Mouse (Mus musculus) mouse trophoblast stem cell (cell line): ENCODE measurements at regions not wholly inside any gene's neighbourhood (a gene's known extent, or its start where the extent isn't known, plus 50 kb on each side); places are given as distances from the start of the nearest gene placed in this dataset.

Source experiments
- in situ Hi-C, 2 experiments: fragments of 300-500 bp; cut with MseI, MboI; formaldehyde crosslinking; loops; 2 replicates in 1 of 2; 3 replicates in 1 of 2; pipeline ENCODE4 v1.15.1; 2025

GRCm38 (mm10) chr2:137715891-137716290, 540.5 kb upstream of the Btbd3 start:
- in situ Hi-C loops: no loop called here

GRCm38 (mm10) chr2:137706528-137706988, 549.8 kb upstream of the Btbd3 start:
- in situ Hi-C loops: no loop called here

- in situ Hi-C loops: no loop called here
Observed at GRCm38 (mm10) chr2:137705724-137706422, 550.5 kb upstream of the Btbd3 start.

DNA sequence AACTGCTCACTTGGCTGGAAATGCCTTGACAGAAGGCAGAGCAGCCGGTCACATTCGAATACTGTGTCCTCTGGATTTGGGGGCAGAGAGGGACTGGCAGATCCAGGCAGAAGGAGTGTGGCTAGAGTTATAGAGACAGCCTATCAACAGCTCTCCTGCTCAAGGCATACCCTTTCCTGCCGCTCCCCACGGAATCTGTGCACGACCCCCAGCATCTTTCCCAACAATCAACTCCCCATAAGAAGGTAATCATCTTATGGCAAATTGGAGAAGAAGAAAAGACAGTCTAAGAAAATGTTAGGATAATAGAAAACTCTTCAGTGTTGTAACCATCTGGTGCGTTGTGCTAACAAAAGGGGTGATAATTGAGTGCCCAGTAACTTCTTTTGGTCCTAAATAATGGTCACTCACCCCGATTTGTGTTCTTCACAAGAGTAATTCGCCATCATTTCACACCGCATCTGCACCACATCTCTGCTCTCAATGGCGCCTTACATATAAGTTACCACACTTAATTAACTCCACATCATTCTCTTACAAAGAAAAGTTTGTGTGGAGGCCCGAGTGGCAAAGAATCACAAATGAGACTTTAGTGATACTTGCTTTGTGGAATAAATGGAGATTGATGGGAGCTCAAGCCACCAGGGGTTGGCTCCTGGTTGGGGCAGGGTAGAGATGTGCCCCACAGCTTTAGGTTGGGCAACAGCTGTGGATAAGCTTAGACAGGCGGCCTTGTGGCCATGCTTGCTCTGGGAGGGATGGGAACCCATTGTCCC, 551.2 kb upstream of the Btbd3 start:
- in situ Hi-C loops: no loop called here

- in situ Hi-C loops: no loop called here
Observed at GRCm38 (mm10) chr2:137704565-137704947, 551.8 kb upstream of the Btbd3 start.

DNA sequence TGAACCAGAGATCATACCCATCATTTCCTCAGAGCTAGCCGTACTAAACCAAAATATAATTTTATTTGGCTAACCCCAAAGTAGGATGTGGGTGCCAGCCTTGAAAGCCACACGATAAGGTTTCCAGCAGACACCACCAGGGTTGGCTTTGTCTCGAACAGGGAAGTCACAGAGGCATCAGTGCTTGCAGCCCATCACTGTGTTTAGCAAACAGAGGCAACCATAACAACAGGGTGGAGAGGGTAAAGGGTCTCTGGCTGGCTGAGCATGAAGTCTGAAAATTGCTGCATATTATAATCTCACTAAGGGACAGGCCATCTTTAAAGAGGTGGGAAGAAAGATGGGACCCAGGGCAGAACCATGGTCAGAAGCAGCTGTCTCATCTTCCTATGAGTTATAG, 552.3 kb upstream of the Btbd3 start:
- in situ Hi-C loops: no loop called here

DNA sequence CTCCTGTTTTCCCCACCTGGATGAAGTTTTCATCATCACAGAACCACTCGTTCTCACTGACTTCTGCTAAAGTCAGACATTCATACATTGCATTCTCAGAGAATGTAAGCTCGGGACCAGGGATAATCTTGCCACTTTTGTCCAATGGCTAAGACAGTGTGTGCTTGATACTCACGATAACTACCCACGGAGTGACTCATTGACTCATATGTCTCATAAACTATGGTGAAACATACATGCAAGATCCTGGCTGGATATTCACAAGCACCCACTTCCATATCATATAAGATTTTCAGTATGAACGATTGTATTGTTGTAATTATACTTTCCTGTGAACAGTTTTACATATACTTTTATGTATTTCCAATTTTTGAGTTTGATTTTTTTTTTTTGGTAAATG, 560.5 kb upstream of the Btbd3 start:
- in situ Hi-C loops: no loop called here

- in situ Hi-C loops: no loop called here
Observed at GRCm38 (mm10) chr2:137694020-137694419, 562.3 kb upstream of the Btbd3 start.

DNA sequence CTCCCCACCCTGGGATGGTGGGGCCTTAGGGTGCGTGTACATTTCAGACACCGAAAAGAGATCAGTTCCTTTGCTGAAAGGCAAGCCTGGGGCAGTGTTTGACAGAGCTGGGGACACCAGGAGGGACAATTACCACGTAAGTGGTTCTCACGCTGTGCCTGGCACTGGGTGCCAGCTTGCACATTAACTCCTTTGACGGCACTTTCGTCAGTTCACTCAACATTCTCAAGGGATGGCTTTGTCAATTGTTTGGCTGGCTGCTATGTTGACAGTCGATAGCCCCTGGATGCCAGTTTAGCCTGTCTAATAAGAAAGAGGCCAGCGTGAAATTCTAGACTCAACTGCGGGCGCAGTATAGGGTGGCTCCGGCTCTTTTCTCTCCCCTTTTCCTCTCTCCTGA, 569.2 kb upstream of the Btbd3 start:
- in situ Hi-C loops: no loop called here

DNA sequence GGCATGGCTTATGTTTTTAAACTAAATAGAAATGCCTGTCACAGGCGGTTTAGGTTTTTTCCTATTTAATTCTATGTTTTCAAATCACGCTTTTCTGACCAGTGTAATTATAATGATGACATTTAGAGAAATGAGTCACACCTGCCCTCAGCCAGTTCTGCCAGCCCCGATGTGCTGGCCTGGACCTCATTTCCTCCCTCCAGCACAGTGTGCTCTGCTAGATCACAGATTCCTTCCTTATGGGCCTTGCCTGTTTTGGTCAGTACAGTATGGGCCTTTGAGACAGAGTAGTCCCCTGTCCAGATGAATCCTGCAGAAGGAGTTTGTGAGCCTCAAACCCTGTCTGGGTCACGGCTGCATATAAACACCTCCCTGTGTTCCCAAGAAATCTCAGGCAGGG, 569.6 kb upstream of the Btbd3 start:
- in situ Hi-C loops: no loop called here

DNA sequence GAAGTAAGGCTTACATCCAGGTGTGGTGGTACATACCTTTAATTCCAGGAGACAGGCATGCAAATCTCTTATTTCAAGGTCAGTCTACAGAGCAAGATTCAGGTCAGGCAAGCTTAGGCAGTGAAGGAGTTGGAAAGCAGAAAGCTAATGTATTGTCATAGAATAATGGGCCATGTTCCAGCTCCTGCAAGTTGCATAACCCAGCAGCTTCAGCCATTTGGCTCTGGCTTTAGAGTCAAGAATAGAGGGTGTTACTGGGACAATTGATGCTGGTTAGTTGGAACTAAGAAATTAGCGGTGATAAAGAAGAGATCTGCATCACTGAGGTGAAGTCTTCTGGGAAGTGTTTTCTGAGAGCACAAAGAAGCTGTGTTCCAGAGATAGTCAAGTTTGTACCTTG, 565.3 kb upstream of the Jag1 start:
- in situ Hi-C loops: no loop called here

DNA sequence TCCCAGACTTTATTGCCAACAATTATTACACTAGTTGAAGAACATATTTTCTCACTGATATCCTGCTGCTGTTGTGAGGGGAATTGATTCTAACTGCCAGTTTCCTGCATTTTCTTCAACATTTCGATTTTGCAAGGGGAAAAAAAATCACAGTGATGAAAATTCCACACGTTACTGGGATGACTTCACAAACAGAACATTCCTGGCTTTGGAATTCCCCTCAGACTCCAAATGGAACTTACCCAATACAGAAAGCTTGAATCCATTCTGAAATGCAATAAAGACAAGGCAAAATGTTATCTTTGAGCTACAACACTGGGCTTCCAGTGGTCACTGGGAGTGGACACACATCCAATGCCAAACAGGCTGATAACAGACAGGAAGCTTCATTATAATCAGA, 546.7 kb upstream of the Jag1 start:
- in situ Hi-C loops: no loop called here

- in situ Hi-C loops: no loop called here
Observed at GRCm38 (mm10) chr2:137662216-137662615, 545.8 kb upstream of the Jag1 start.

GRCm38 (mm10) chr2:137660449-137660848, 544.0 kb upstream of the Jag1 start:
- in situ Hi-C loops: no loop called here

DNA sequence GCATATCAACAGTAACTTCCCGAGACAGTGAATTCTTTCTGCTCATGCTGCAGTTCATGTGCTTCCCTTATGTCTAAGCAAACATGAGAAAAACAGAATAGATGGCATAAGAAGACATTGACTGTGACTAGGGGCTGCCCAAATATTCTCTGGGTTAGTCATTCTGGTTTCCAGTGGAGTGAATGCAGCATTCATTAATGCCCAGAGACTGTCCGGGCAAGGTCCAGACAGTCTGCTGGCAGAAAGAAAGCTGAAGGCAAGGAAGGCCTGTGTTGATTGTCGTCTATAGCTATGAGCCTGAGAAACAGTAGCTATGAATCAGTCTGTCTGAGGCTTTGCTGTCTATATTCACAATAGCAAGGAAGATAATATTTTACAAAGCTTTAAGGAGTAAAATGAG, 537.9 kb upstream of the Jag1 start:
- in situ Hi-C loops: no loop called here

DNA sequence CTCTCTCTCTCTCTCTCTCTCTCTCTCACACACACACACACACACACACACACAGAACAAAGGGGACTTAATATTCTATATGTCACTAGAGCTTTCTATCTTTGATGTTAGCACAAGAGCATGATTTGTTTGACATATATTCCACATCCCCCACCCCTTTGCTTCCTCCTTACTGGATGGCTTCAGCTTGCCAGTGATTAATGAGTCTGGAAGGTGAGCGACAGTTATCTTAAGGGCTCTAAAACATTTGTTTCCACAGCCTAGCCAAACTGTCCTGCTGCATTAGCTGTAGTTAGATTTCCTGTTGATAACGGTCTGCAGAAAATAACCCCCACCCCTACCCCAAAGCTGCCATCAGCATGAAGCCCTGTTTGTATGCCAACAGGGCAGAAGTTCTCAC, 527.7 kb upstream of the Jag1 start:
- in situ Hi-C loops: no loop called here

GRCm38 (mm10) chr2:137643269-137644055, 527.0 kb upstream of the Jag1 start:
- in situ Hi-C loops: no loop called here

DNA sequence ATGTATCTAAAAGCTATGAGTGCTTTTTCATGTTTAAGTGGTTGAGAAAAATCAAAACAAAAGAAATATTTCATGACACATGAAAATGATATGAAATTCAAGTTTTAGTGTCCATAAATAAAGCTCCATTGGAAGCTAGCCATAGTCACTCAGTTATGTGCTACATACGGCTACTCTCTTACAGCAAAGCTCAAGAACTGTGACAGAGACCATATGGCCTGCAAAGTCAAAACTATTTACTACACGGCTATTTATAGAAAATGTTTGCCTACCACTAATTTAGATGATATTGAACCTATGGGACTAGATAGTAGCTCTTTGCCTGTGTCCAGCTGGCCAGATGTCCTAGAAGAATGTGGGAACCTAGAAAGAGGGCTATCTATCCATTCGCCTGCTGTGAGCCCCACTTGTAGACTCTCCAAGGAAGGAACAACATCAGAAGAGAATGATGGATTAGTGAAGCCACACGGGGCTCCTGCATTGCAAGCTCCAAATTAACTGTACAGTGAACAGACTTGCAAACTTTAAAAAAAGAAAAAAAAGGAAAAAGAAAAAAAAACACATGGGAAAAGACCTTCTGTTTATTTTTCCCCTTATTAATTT, 518.7 kb upstream of the Jag1 start:
- in situ Hi-C loops: no loop called here

DNA sequence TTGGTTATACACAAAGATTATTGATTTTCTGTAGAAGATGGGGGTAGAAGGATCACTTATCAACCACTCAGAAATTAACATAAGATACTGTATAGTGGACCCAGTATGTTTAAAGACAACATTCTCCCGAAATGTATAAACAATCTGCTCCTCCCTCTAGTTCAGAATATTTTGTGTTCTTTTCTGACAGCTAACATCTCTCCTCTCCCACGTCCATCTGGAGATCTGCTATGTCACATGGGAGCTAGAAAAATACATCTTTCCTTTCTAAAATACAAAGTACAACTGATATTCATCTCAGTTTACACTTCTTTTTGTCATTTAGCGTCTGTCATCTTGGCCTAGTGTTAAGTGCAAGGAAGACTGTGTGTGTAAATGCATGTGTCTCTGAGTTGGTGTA, 500.2 kb upstream of the Jag1 start:
- in situ Hi-C loops: no loop called here

GRCm38 (mm10) chr2:137613791-137614190, 497.3 kb upstream of the Jag1 start:
- in situ Hi-C loops: no loop called here

DNA sequence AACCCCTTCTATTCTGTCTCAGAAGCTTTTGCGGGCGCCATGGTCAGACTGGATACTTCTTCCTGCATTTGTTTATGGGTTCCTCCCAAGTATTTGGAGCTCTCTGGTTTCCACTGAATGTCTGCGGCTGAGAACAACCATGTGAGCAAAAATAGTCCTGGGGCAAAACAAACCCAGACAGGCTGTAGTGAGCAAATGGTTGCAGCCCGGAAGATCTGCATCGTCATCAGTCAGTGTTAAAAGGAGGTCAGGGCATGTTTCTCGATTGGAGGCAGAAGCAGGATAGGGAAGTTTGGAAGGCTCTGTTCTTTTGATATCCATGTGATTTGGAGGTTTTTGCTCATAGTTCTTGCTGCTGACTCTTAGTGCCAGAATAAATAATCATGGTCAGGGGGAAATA, 492.1 kb upstream of the Jag1 start:
- in situ Hi-C loops: no loop called here

DNA sequence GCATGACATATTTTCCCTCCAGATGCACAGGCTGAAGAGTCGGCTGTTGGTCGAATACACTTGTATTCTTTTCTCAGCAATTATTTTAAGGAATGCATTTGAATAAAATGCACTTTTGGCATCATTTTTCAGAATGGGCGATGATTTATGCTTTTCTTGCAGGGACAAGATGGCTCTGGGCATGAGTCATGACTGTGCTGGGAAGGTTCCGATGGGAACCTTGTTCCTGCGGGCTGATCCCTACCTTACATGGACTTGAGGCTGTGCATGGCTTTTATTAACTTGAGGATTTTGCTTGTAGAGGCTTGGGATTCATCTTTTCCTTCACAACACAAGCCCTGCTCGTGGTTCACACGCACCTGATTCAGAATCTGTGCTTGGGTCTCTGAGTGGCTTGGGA, 481.7 kb upstream of the Jag1 start:
- in situ Hi-C loops: no loop called here
